Mouse (Mus musculus): Measurements from ENCODE around the gene Hsph1.

GRCm38 (mm10) chr5:149649499-149650178, 13.5 kb upstream of the Hsph1 start:
- no peak for TF ChIP-seq CTCF (IDR thresholded peaks at IDR 0.05; ENCODE audit: insufficient read depth, low read depth, low read length)
- TF ChIP-seq POLR2A (IDR thresholded peaks at IDR 0.05; ENCODE audit: insufficient read depth, low read depth, low read length) = no peak

Measured in olfactory bulb, adult 2 months (tissue).